Mouse (Mus musculus) midbrain, embryonic 13.5 days (tissue): ENCODE data around the gene Slc25a4. TPM values are rescaled to one million over a fixed set of nuclear protein-coding genes. Genes with fewer than 3 reads are reported as not detected.
"Not testable (repeated sequence)": the region's sequence is repeated elsewhere in the genome, so short reads cannot be mapped to it uniquely, and the experiment has no call there.

ENCODE experiments used
- ATAC-seq: fragments of 200-750 bp; cut with Nextera tagmentation; 2 replicates; pipeline ENCODE4 v1.8.0; 2017; ENCODE audit warnings: mild to moderate bottlenecking, moderate TSS enrichment, moderate library complexity
- H3K27ac ChIP-seq: fragments of 300-500 bp; sonication (generic); 2 replicates; pipeline ENCODE4 v1.5.1; 2015; ENCODE audit warnings: inconsistent platforms, mild to moderate bottlenecking, moderate library complexity
- H3K27me3 ChIP-seq: fragments of 300-500 bp; sonication (generic); 2 replicates; pipeline ENCODE4 v1.6.1; 2015; ENCODE audit warnings: mild to moderate bottlenecking, inconsistent platforms
- H3K36me3 ChIP-seq: fragments of 300-500 bp; sonication (generic); 2 replicates; pipeline ENCODE4 v1.6.1; 2015; ENCODE audit warnings: mild to moderate bottlenecking, inconsistent platforms
- H3K4me1 ChIP-seq: fragments of 300-500 bp; sonication (generic); replicated peaks from 2 replicates; pipeline ENCODE4 v1.6.1; 2015; ENCODE audit warnings: inconsistent platforms
- H3K4me2 ChIP-seq: fragments of 300-500 bp; sonication (generic); replicated peaks from 2 replicates; pipeline ENCODE4 v1.6.1; 2015; ENCODE audit warnings: moderate library complexity, mild to moderate bottlenecking, inconsistent platforms
- H3K4me3 ChIP-seq: fragments of 300-500 bp; sonication (generic); replicated peaks from 2 replicates; pipeline ENCODE4 v1.5.1; 2015; ENCODE audit warnings: mild to moderate bottlenecking, inconsistent platforms
- H3K9ac ChIP-seq: fragments of 300-500 bp; sonication (generic); replicated peaks from 2 replicates; pipeline ENCODE4 v1.6.1; 2015; ENCODE audit warnings: mild to moderate bottlenecking, inconsistent platforms
- H3K9me3 ChIP-seq: fragments of 300-500 bp; sonication (generic); 2 replicates; pipeline ENCODE4 v1.6.1; 2016; ENCODE audit warnings: mild to moderate bottlenecking, inconsistent platforms
- WGBS: fragments of 180-500 bp; shearing (Covaris S2); methylation state at CpG from one replicate; pipeline ENCODE4 v1.1.7; 2015; 5-methylcytosine and 5-hydroxymethylcytosine counted together
- polyA plus RNA-seq: library from polyadenylated mRNA; unstranded; fragments of >200 nt; fragmentation: Nextera tagmentation; extraction: Ambion mirVana; gene quantifications from 2 replicates; pipeline ENCODE4 v1.2.1, GENCODE M21; 2015

Gene Slc25a4
- 693 and 718 TPM in 2 replicates for polyA plus RNA-seq

DNA sequence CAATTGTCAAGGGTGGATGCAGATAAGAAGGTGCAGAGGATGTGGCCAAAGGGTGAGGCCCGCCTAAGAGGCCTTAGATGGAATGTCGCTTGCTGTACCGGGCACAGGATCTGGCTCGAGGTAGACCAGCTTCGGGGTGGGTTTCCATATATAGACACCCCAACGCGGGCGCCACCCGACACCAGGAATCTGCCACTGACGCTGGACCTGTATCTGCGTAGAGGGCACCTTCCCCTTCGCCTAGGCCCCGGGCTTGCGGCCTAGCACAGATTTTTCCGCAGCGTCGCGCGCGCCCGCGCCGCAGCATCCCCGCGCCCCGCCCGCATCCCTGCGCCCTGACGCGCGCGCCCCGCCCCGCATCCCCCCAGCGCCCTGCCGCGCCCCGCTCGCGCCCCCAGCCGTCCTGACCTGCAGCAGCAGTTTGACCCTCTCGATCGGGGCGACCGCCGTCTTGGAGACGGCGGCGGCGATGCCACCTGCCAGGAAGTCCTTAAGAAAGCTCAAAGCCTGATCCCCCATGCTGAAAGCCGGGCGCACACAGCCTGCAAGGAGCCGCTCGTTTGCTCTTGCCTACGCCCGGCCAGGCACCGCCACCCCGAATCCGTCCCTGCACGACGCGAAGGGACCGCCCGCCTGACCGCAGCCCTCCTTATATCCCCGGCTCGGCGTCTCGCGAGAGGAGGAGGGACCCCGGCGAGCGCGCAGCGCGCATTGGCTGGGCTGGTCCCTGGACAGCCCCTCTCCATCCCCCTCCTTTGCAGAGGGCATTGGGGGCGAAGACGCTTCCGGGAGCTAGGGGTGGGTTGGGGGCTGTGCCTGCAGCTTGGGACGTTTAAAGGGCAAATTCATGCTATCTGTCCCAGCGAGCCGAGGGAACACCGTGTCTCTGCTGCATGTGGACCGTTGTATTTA is at the start of gene Slc25a4:
TSS of gene Slc25a4 (minus strand) at position 881 of the 912 bp plus-strand sequence.
- Histone ChIP-seq H3K27me3 (no peaks in the 10 kb centered on the region), H3K4me1 (peaks cover 50% of the 10 kb centered on the region)
- ATAC-seq = peak; percentile 98

DNA sequence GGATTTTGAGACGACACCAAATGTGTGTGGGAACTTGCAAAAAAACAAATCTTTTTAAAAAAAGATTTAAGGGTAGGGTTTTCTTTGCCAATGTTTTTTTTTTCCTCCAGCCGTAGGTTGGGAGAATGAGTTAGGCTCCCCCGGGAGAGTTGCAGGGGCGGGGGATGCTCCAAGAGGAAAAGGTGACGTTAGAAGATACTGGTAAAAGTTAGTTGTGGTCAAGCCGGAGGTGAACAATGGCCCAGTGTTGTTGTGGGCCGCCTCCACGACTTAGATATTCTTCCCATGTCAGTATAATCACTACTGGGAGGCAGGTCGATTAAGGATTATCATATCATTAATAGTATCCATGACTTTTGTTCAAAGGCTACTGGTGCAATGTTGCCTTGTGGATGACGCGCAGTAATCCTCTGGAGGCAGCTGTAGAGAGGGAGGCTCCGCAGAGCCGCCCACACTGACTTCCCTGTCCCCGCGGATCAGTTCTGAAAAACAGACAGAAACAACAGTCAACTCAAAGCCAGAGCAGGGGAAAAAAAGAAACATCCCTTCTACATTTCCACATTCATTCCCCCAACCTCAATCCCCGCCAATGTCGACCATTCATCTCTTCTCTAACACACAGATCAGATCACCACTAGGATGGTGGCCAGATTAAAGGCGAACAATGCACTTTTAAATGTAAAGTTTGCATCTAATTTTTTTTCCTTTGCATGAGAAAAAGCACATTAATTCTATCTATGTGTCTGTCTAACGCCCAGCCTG is 47.0 kb upstream of the Slc25a4 start:
- Histone ChIP-seq H3K36me3 (no peaks in the 10 kb centered on the region), H3K4me1 (peaks cover 14% of the 10 kb centered on the region), H3K27me3 (peaks cover 6% of the 10 kb centered on the region; the same call in 1 of the 2 replicates), H3K4me3 (no peak overlapping the region), H3K9ac (no peak overlapping the region), H3K4me2 (peak overlapping the region; percentile 35), H3K27ac (no peak overlapping the region; the same call in 1 of the 2 replicates), H3K9me3 (0 out of 2 replicates have a peak, but pooled peaks cover 2% of the 10 kb centered on the region)
- 12% methylated on average over 19 of the region's 19 CpGs for WGBS
- peak; percentile 89 for ATAC-seq

More for the DNA sequence above, at the start of gene Slc25a4:
- H3K27ac ChIP-seq = peak within 1 kb of the TSS; percentile 98
- no peaks in the 10 kb centered on the region for H3K9me3 ChIP-seq
- peak within 1 kb of the TSS; percentile 81 for H3K4me3 ChIP-seq
- under 1% methylated on average over 69 of the region's 84 CpGs for WGBS
- peak within 1 kb of the TSS; percentile 94 for H3K9ac ChIP-seq
- H3K36me3 ChIP-seq = peaks cover 36% of the 10 kb centered on the region
- H3K4me2 ChIP-seq = peak within 1 kb of the TSS; percentile 75

DNA sequence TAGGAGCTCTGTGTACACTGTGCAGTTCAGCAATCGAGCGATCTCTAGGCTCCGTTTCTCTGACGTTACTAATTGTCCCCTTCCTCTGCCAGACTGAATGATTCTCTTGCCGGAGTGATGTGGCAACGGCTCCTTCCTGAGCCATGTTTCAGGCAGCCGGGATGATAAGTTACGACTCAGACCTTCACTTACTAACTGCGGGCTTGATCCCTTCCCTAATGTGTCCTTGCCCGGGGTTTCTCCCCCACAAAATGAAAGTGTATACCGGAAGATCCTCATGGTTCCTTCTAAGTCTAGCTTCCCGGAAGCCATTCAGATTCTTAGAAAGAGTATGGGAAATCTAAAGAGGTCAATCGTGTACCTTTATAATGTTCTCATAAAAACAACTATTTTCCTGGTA is 41.4 kb upstream of the Slc25a4 start:
- H3K9ac ChIP-seq = no peak overlapping the region
- H3K4me2 ChIP-seq = no peak overlapping the region
- no peaks in the 10 kb centered on the region for H3K9me3 ChIP-seq
- 86% methylated on average over 13 of the region's 13 CpGs for WGBS
- H3K4me3 ChIP-seq = no peak overlapping the region
- H3K27me3 ChIP-seq = peaks cover 33% of the 10 kb centered on the region
- no peak for ATAC-seq
- H3K36me3 ChIP-seq = no peaks in the 10 kb centered on the region
- H3K27ac ChIP-seq = no peak overlapping the region
- peaks cover 10% of the 10 kb centered on the region for H3K4me1 ChIP-seq

DNA sequence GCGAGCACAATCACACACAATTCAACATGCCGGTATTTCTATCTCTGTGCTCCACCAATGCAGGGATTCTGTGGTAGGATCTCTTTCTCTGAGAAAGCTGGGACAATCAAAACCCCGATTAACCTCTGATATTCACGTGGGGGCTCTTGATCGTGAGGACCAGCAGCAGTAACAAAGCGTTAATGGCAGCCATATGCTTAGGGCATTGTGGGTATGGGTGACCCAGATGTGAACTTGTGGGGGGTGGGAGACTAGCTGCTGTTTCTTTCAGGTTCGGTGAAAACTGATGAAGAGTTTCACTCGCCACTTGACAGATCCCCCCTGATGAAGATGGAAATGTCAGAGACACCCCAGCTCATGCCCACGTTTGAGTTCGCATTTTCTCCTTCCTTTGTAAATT is 40.5 kb upstream of the Slc25a4 start:
- no peak overlapping the region for H3K4me3 ChIP-seq
- WGBS = 33% methylated on average over 10 of the region's 10 CpGs

DNA sequence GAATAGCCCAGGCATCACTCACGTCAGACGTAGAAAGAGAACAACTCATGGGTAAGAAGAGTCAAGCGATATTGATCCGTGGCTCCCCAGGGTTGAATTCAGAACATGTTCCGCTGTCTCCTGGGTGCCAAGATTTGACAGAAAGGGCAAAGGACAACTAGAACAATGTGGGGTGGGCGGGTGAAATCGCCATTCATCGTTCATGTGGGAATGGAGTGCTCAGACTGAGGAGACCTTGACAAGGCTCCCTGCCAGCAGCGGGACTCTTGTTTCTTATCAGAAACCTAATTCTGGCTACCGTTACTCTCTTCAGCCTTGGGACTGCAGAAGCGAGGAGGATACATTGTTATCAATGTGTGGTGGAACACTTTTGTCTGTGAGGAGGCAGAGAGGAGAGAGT is 35.3 kb upstream of the Slc25a4 start:
- ATAC-seq = no peak
- H3K4me3 ChIP-seq = no peak overlapping the region
- 19% methylated on average over 11 of the region's 11 CpGs for WGBS
- no peak overlapping the region for H3K9ac ChIP-seq
- no peak overlapping the region for H3K27ac ChIP-seq
- H3K4me1 ChIP-seq = peaks cover 8% of the 10 kb centered on the region
- H3K9me3 ChIP-seq = no peaks in the 10 kb centered on the region
- no peak overlapping the region for H3K4me2 ChIP-seq
- H3K27me3 ChIP-seq = peaks cover 50% of the 10 kb centered on the region
- H3K36me3 ChIP-seq = no peaks in the 10 kb centered on the region

More for the DNA sequence above, 40.5 kb upstream of the Slc25a4 start:
- H3K4me1 ChIP-seq = peaks cover 10% of the 10 kb centered on the region
- peaks cover 37% of the 10 kb centered on the region for H3K27me3 ChIP-seq
- no peak overlapping the region for H3K9ac ChIP-seq
- H3K4me2 ChIP-seq = peak overlapping the region; percentile 31
- H3K27ac ChIP-seq = no peak overlapping the region
- no peaks in the 10 kb centered on the region for H3K36me3 ChIP-seq
- no peaks in the 10 kb centered on the region for H3K9me3 ChIP-seq
- no peak for ATAC-seq

DNA sequence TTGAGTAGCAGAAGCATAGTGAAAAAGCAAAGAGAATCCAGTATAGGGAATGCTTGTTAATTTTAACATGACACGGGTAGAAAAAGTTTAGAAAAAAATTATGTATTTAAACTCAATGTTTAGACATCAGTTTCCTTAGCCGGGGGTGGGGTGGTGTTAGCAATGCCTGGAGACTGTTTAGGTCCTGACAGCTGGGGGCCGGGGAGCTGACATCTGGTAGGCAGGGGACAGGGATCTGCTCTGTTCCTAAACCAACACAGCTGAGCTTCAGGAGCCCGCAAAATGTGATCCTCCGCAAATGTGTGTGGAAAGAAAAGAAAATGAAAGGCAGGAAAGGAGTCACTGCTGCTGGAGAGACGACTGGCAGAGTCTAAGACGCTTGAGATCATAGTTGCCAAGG is 31.9 kb upstream of the Slc25a4 start:
- Histone ChIP-seq H3K9me3 (no peaks in the 10 kb centered on the region), H3K9ac (no peak overlapping the region), H3K27me3 (peaks cover 52% of the 10 kb centered on the region), H3K4me2 (no peak overlapping the region), H3K27ac (no peak overlapping the region), H3K36me3 (no peaks in the 10 kb centered on the region), H3K4me1 (0 out of 2 replicates have a peak, but pooled peaks cover 2% of the 10 kb centered on the region), H3K4me3 (no peak overlapping the region)
- no peak for ATAC-seq
- WGBS = 45% methylated on average over 7 of the region's 7 CpGs

DNA sequence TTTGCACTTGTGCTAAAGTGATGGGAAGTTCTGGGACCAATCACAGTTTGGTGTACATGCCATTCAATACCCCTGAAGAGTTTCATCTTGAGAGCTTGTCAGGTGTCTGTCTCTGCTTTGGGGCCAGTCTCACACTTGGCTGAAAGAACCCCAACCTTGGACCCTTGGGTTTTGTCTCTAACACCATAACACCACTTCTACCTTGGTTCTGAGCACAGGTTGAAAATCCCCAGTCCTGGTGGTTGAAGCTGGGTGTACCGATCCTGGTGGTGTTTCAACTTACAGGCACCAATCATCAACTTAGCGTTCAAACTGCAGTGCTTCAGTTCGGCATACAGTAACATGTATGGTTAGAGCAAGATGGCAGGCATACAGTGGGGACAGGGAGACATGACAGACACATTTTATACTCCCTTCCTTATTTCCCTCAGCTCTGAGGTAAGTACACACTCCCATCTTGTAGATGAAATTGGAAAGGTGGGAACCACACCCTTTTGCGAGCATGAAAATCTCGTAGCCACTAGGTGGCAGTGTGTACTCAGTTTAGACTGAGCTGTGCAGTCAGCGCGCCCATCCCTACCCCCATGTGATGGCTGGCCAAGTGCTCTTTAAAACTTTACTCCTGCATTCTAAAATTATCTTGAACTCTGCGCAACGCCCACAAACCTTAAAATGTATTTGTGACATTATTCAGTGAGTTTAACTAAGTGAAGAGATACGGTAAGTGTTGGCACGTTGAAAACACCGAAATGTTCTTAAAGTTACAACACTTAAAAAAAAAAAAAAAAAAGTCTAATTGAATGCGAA is 30.7 kb upstream of the Slc25a4 start:
- Histone ChIP-seq H3K9ac (no peak overlapping the region), H3K36me3 (no peaks in the 10 kb centered on the region), H3K4me2 (no peak overlapping the region), H3K27me3 (peaks cover 44% of the 10 kb centered on the region), H3K27ac (no peak overlapping the region), H3K4me1 (0 out of 2 replicates have a peak, but pooled peaks cover 2% of the 10 kb centered on the region), H3K4me3 (no peak overlapping the region), H3K9me3 (no peaks in the 10 kb centered on the region)
- 32% methylated on average over 13 of the region's 13 CpGs for WGBS
- ATAC-seq = peak; percentile 84

DNA sequence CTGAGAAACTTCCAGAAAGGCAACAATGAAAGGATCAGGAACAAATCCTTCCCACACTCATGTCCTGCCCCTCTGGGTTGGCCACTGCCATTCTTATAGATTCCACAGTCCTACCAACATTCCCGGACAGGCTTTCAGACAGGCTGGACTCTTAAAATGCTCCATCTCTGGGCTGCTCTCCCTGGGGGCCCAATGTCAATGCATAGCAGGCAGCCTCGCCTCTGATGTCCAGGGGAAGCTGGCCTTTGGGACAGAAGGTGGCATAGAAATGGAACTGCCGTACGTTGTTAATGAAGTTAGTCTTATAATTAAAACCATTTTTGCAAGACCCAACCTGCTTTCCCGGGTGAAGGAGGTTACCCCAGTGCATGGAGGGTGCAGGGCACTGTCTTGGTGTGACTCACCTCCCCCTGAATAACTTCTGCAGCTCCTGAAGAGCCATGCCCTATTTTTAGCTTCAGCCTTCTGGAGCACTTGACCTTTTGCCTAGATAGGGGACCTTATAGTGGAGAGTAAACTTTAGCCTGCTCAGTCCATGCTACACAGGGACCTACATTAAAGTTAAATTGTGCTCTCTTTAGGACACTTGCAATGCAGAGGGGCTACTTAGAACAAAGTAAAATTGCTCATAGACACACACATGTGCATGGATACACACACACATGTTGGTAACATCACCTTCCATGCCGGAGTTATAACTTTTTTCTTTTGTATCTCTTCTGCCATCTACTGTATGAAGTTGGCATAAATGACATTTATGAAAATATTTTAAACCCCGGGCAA is 25.5 kb upstream of the Slc25a4 start:
- H3K4me1 ChIP-seq = no peaks in the 10 kb centered on the region
- no peak overlapping the region for H3K4me3 ChIP-seq
- ATAC-seq = 0 out of 2 replicates have a peak, but pooled peaks have one; percentile 40
- no peaks in the 10 kb centered on the region for H3K9me3 ChIP-seq
- H3K36me3 ChIP-seq = no peaks in the 10 kb centered on the region
- no peak overlapping the region for H3K9ac ChIP-seq
- no peak overlapping the region for H3K4me2 ChIP-seq
- 70% methylated on average over 7 of the region's 7 CpGs for WGBS
- peaks cover 26% of the 10 kb centered on the region for H3K27me3 ChIP-seq
- no peak overlapping the region for H3K27ac ChIP-seq

DNA sequence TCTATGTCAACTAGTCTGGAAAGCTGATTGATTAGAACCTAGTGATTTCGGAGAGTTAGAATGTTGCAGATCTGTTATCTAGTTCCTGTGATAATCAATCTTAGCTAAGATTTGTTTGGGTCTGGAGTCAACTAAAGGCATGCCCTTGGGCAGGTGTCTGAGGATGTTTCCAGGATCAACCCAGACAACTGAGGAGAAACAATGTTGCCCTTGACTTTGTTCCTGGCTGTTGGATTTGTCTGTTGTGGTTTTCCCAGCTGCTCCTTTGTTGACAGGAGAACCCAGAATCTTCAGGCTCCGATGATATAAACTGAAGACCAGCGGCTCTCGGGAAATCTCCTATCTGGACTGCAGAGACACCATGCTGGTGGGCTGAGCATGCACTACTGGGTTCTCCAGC is 23.7 kb upstream of the Slc25a4 start:
- WGBS = 87% methylated on average over 4 of the region's 4 CpGs
- no peak for ATAC-seq
- Histone ChIP-seq H3K27ac (no peak overlapping the region), H3K4me2 (no peak overlapping the region), H3K4me1 (no peaks in the 10 kb centered on the region), H3K9ac (no peak overlapping the region), H3K4me3 (no peak overlapping the region), H3K9me3 (no peaks in the 10 kb centered on the region), H3K36me3 (no peaks in the 10 kb centered on the region), H3K27me3 (peaks cover 15% of the 10 kb centered on the region)

DNA sequence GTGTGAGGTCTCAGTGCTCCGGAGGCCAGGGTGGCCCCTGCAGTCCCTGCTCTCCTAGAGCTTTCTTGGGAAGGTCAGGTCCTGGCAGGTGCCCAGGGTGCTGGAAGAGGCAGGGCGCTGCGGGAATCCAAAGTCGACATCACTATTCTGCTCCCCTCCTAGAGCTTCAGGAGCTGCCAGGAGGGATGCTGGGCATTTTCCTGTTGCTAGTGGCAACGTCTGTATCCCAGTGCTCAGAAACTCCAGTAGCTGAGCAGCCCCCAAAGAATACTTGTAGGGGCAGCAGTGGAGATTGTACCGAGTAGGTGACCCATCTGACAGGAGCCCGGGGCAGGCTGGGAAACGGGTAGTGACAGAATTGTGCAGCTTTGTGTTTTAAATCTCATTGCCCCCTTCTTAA is 21.7 kb upstream of the Slc25a4 start:
- Histone ChIP-seq H3K27me3 (peaks cover 3% of the 10 kb centered on the region; the same call in 1 of the 2 replicates), H3K4me3 (no peak overlapping the region), H3K4me2 (no peak overlapping the region), H3K4me1 (no peaks in the 10 kb centered on the region), H3K9ac (no peak overlapping the region), H3K36me3 (no peaks in the 10 kb centered on the region), H3K27ac (no peak overlapping the region), H3K9me3 (no peaks in the 10 kb centered on the region)
- no peak for ATAC-seq
- 49% methylated on average over 8 of the region's 8 CpGs for WGBS

DNA sequence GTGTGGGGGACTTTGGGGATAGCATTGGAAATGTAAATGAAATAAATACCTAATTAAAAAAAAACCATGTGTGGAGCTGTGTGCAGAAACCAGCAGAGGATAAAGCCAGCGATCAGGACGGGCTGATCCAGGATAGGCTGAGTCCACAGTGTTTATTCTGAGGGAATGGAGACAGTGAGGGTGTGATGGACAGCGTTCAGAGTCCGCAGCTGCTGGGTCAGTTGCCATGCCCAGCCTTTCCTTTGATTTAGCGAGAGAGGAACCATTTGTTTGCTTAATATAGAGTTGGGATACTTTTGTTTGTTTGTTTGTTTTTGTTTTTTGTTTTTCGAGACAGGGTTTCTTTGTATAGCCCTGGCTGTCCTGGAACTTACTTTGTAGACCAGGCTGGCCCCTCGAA is 20.9 kb upstream of the Slc25a4 start:
- not testable (repeated sequence) for H3K36me3 ChIP-seq, H3K27me3 ChIP-seq, H3K9ac ChIP-seq, H3K27ac ChIP-seq, ATAC-seq, H3K4me1 ChIP-seq, H3K4me2 ChIP-seq, H3K9me3 ChIP-seq, H3K4me3 ChIP-seq
- WGBS = 80% methylated on average over 7 of the region's 7 CpGs
